Mouse (Mus musculus): Measurements from ENCODE around the gene Lsm4. TPM values are rescaled to one million over a fixed set of nuclear protein-coding genes. Genes with fewer than 3 reads are reported as not detected.

Lsm4 gene
- polyA plus RNA-seq, 1 experiment from 2014 or later, result 104 TPM

DNA sequence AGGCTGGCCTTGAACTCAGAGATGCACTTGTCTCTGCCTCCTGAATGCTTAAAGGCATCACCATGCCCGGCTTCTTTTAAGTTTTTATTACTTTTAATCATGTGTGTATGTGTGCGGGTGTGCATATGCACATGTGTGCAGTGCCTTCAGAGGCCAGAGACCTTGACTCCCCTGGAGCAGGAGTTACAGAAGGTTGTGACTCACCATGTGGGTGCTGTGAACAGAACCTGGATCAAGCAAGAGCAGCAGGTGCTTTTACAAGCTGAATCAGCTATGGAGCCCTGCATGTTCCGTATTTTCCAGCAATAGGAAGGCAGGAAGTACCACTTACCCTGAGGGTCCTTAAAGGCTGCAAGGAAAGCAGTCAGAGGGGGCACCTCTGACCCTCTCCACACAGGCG is 18.2 kb downstream of the Lsm4 start:
- 76% methylated on average over 4 of the region's 4 CpGs for WGBS (ENCODE audit: insufficient replicate concordance)
- no peak overlapping the region for H3K9ac ChIP-seq (ENCODE audit: low read depth, low read length)
- no peaks in the 10 kb centered on the region for H3K36me3 ChIP-seq (ENCODE audit: control insufficient read depth, insufficient read depth)
- no peak overlapping the region for H3K27ac ChIP-seq (ENCODE audit: low read length)
- no peak overlapping the region for H3K4me3 ChIP-seq (ENCODE audit: low read depth, low read length)
- H3K4me2 ChIP-seq (ENCODE audit: low read depth, low read length), result no peak overlapping the region
- H3K4me1 ChIP-seq (ENCODE audit: control insufficient read depth, low read depth, low read length), result peaks cover 26% of the 10 kb centered on the region
- no peaks in the 10 kb centered on the region for H3K9me3 ChIP-seq (replicated peaks; ENCODE audit: control insufficient read depth, low read length)
- H3K27me3 ChIP-seq (ENCODE audit: control insufficient read depth, insufficient read depth, low read depth, low read length), result peaks cover 2% of the 10 kb centered on the region; the same call in 1 of the 2 replicates
- no peak for ATAC-seq (ENCODE audit: low read depth)

DNA sequence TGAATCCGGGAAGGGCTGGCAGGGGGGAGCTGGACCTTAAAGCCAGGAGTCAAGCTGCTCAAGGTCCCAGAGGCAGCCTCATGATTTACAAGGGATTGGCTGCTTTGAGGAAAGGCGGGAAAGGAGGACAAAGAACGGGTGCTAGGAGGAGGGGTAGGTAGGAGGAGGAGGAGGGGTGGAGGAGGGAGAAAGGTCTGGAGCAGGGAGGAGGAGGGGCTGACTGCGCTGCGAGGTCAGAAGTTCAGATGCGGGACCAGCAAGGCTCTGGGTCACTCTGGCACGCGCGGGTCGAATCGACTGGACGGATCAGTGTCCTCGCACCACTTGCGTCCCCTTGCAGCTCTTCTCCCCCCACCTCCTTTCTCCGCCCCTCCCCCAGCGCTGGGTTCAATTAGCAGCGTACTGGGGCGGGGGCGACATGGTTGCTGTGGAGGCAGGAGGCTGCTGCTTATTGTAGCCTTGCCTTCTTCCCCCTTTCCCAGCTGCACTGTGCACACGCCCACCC is 18.7 kb downstream of the Lsm4 start:
- Histone ChIP-seq H3K4me2 (ENCODE audit: low read depth, low read length) (peak overlapping the region; percentile 38), H3K4me3 (ENCODE audit: low read depth, low read length) (no peak overlapping the region), H3K9me3 (replicated peaks; ENCODE audit: control insufficient read depth, low read length) (no peaks in the 10 kb centered on the region), H3K27me3 (ENCODE audit: control insufficient read depth, insufficient read depth, low read depth, low read length) (peaks cover 2% of the 10 kb centered on the region; the same call in 1 of the 2 replicates), H3K27ac (ENCODE audit: low read length) (no peak overlapping the region), H3K4me1 (ENCODE audit: control insufficient read depth, low read depth, low read length) (peaks cover 31% of the 10 kb centered on the region), H3K36me3 (ENCODE audit: control insufficient read depth, insufficient read depth) (no peaks in the 10 kb centered on the region), H3K9ac (ENCODE audit: low read depth, low read length) (no peak overlapping the region)
- 12% methylated on average over 20 of the region's 20 CpGs for WGBS (ENCODE audit: insufficient replicate concordance)
- no peak for ATAC-seq (ENCODE audit: low read depth)

DNA sequence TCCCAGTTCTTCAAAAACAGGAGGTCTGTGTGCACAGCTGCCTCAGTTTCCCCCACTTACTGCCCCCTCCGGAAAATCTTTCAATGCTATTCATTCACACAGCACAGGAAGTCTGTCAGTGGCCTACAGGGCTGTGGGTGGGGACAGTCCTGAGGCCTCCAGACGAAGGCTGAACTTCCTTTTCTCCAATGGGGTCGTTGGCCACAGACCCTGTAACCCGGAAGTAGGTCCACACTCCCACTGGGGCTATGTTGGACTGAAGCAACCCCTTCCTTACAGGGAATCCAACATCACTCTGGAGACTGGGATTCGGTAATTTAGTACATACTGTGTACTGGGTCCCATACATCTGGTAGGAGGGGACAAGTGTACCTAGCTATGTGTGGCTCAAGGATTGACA is 20.6 kb downstream of the Lsm4 start:
- Histone ChIP-seq H3K4me3 (ENCODE audit: low read depth, low read length) (no peak overlapping the region), H3K27ac (ENCODE audit: low read length) (no peak overlapping the region), H3K9ac (ENCODE audit: low read depth, low read length) (no peak overlapping the region), H3K9me3 (replicated peaks; ENCODE audit: control insufficient read depth, low read length) (no peaks in the 10 kb centered on the region), H3K4me1 (ENCODE audit: control insufficient read depth, low read depth, low read length) (peaks cover 46% of the 10 kb centered on the region), H3K36me3 (ENCODE audit: control insufficient read depth, insufficient read depth) (no peaks in the 10 kb centered on the region), H3K4me2 (ENCODE audit: low read depth, low read length) (no peak overlapping the region), H3K27me3 (ENCODE audit: control insufficient read depth, insufficient read depth, low read depth, low read length) (peaks cover 2% of the 10 kb centered on the region; the same call in 1 of the 2 replicates)
- WGBS (ENCODE audit: insufficient replicate concordance), result 24% methylated on average over 5 of the region's 5 CpGs
- ATAC-seq (ENCODE audit: low read depth), result no peak

DNA sequence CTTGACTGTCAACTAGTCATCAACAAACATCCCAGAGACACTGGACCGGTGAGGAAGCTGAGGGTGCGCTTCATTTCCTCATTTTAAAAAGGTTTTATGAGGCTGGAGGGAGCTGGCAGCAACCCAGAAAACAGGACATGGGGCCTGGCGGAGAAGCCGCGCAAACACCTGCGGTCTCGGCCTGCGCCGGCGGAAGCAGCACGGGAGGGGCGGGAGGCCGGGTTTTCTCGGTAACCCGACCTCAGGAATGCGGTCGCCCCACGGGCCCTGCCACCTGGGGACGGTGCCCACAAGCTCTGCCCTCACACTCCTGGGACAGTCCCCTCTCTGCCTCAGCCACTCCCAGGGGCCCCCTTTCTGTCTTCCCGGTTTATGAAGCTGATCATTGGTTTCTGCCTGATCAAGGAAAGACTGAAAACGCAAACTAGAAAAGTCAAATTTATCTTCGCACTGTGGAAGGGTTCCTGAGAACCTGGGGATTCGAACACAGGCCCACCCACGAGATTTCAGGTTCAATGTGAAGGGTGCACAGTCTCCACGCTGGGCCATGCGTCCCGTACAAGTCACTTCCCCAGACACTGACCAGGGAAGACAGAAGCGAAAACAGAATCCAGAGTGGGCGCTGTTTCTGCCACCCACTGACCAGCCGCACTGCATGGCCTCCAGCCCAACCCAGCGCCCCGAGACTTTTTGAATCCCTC is 22.4 kb downstream of the Lsm4 start:
- Histone ChIP-seq H3K27ac (ENCODE audit: low read length) (peak overlapping the region; percentile 94), H3K27me3 (ENCODE audit: control insufficient read depth, insufficient read depth, low read depth, low read length) (peaks cover 2% of the 10 kb centered on the region; the same call in 1 of the 2 replicates), H3K9me3 (replicated peaks; ENCODE audit: control insufficient read depth, low read length) (no peaks in the 10 kb centered on the region), H3K4me1 (ENCODE audit: control insufficient read depth, low read depth, low read length) (peaks cover 46% of the 10 kb centered on the region), H3K36me3 (ENCODE audit: control insufficient read depth, insufficient read depth) (no peaks in the 10 kb centered on the region), H3K4me2 (ENCODE audit: low read depth, low read length) (peak overlapping the region; percentile 84), H3K4me3 (ENCODE audit: low read depth, low read length) (peak overlapping the region; percentile 35; the same call in 1 of the 2 replicates), H3K9ac (ENCODE audit: low read depth, low read length) (peak overlapping the region; percentile 78)
- 16% methylated on average over 32 of the region's 32 CpGs for WGBS (ENCODE audit: insufficient replicate concordance)
- no peak for ATAC-seq (ENCODE audit: low read depth)

DNA sequence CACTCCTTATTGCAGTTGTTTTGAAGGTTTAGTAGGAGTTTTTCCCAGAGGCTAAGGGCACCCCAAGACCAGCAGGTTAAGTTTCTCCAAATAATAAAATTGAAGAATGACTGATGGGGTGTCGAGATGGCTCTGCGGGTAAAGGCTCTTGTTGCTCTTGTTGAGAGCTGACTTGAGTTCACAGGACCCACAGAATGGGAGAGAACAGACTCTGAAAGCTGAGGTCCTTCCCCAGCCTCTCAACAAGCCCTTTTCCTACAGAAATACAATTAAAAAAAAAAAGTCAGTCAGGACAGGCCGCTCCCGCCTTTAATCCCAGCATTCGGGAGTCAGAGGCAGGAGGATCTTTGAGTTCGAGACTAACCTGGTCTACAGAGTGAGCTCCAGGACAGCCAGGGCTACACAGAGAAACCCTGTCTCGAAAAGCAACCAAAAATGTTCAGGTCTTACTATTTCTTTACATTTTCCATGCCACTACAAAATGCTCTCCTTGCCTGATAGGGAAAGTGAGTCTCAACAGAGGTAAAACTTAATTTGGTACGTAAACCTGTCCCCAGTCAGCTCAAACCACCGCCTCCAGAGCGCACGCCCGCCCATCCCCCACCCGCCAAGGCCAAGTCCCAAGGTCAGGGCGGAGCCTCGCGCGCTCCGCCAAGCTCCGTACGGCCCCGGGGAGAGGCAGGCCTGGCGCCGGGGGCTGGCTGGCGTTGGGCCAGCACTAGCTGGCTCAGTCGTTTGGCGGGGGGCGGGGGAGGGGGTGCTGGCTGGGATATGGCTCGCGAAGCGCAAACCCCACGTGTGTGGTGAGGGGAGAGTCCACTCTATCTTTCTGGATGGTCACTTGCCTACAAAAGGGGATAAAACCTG is 23.2 kb downstream of the Lsm4 start:
- 3% methylated on average over 31 of the region's 31 CpGs for WGBS (ENCODE audit: insufficient replicate concordance)
- no peaks in the 10 kb centered on the region for H3K9me3 ChIP-seq (replicated peaks; ENCODE audit: control insufficient read depth, low read length)
- H3K27ac ChIP-seq (ENCODE audit: low read length), result peak overlapping the region; percentile 94
- peak overlapping the region; percentile 55 for H3K4me3 ChIP-seq (ENCODE audit: low read depth, low read length)
- peak overlapping the region; percentile 78 for H3K9ac ChIP-seq (ENCODE audit: low read depth, low read length)
- H3K4me2 ChIP-seq (ENCODE audit: low read depth, low read length), result peak overlapping the region; percentile 84
- no peaks in the 10 kb centered on the region for H3K36me3 ChIP-seq (ENCODE audit: control insufficient read depth, insufficient read depth)
- peak; percentile 35 for ATAC-seq (ENCODE audit: low read depth)
- H3K27me3 ChIP-seq (ENCODE audit: control insufficient read depth, insufficient read depth, low read depth, low read length), result peaks cover 2% of the 10 kb centered on the region; the same call in 1 of the 2 replicates
- H3K4me1 ChIP-seq (ENCODE audit: control insufficient read depth, low read depth, low read length), result peaks cover 54% of the 10 kb centered on the region

DNA sequence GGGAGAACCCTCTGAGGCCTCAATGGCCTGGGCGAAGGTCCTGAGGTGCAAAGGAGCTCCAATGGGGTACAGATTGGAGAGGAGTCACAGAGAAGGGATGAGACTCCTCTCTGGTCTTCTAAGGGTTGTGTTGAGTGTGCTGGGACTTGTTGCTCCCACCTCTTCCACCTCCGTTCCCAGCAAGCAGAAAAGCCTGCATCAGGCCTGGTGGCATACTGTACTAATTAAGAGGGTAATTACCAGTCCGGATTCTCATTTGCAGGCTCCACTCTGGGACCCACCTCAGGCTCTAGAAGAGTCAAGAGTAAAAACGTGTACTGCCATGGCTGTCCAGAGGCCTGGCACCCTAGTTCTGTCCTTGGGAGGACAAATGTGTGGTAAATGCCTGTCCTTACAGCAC is 23.9 kb downstream of the Lsm4 start:
- Histone ChIP-seq H3K4me1 (ENCODE audit: control insufficient read depth, low read depth, low read length) (peaks cover 58% of the 10 kb centered on the region), H3K27ac (ENCODE audit: low read length) (peak overlapping the region; percentile 94), H3K9ac (ENCODE audit: low read depth, low read length) (peak overlapping the region; percentile 78), H3K4me3 (ENCODE audit: low read depth, low read length) (peak overlapping the region; percentile 55), H3K9me3 (replicated peaks; ENCODE audit: control insufficient read depth, low read length) (no peaks in the 10 kb centered on the region), H3K4me2 (ENCODE audit: low read depth, low read length) (peak overlapping the region; percentile 84), H3K27me3 (ENCODE audit: control insufficient read depth, insufficient read depth, low read depth, low read length) (peaks cover 2% of the 10 kb centered on the region; the same call in 1 of the 2 replicates), H3K36me3 (ENCODE audit: control insufficient read depth, insufficient read depth) (no peaks in the 10 kb centered on the region)
- 53% methylated on average over 4 of the region's 4 CpGs for WGBS (ENCODE audit: insufficient replicate concordance)
- ATAC-seq (ENCODE audit: low read depth), result no peak

DNA sequence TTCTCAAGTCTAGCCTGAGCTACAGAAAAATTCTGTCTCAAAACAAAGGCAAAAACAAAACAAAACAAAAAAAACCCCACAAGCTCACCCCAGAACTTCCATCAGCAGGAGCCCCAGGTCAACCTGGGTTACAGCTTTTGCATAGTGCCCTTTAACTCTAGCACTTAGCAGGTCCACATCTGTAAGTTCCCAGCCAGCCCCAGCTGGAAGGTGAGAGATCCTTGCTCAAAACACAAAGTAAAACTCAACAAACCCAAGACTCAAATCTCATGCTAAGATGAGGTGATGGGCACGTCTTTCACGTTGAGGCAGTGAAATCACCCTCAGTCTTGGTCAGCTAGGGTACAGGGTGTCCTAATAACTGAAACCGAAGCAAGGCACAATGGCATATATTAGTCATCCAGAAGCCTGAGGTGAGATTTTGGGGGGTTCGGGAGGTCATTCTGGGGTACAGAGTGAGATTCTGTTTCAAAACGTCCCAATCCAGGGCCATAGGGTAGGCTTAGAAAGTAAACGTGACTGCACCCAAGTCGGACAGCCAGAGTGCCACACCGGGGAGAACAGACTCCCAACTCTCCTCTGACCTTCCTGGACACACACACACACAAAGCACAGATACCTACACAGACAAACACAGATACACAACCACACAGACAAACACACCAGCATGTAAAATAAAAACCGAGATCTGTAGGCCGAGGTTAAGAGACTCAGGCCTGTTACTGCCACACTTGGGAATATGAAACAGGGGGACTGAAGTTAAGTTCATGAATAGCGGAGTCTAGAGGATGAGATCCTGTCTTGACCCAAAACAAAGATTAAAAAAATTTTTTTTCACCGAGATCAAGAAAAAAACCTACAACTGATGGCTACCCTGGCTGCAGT is 24.6 kb downstream of the Lsm4 start:
- no peak for ATAC-seq (ENCODE audit: low read depth)
- H3K36me3 ChIP-seq (ENCODE audit: control insufficient read depth, insufficient read depth), result no peaks in the 10 kb centered on the region
- 64% methylated on average over 12 of the region's 12 CpGs for WGBS (ENCODE audit: insufficient replicate concordance)
- H3K27ac ChIP-seq (ENCODE audit: low read length), result peak overlapping the region; percentile 94
- H3K27me3 ChIP-seq (ENCODE audit: control insufficient read depth, insufficient read depth, low read depth, low read length), result no peaks in the 10 kb centered on the region
- peak overlapping the region; percentile 69 for H3K4me2 ChIP-seq (ENCODE audit: low read depth, low read length)
- H3K4me3 ChIP-seq (ENCODE audit: low read depth, low read length), result peak overlapping the region; percentile 88
- peaks cover 55% of the 10 kb centered on the region for H3K4me1 ChIP-seq (ENCODE audit: control insufficient read depth, low read depth, low read length)
- peak overlapping the region; percentile 78 for H3K9ac ChIP-seq (ENCODE audit: low read depth, low read length)
- H3K9me3 ChIP-seq (replicated peaks; ENCODE audit: control insufficient read depth, low read length), result no peaks in the 10 kb centered on the region

DNA sequence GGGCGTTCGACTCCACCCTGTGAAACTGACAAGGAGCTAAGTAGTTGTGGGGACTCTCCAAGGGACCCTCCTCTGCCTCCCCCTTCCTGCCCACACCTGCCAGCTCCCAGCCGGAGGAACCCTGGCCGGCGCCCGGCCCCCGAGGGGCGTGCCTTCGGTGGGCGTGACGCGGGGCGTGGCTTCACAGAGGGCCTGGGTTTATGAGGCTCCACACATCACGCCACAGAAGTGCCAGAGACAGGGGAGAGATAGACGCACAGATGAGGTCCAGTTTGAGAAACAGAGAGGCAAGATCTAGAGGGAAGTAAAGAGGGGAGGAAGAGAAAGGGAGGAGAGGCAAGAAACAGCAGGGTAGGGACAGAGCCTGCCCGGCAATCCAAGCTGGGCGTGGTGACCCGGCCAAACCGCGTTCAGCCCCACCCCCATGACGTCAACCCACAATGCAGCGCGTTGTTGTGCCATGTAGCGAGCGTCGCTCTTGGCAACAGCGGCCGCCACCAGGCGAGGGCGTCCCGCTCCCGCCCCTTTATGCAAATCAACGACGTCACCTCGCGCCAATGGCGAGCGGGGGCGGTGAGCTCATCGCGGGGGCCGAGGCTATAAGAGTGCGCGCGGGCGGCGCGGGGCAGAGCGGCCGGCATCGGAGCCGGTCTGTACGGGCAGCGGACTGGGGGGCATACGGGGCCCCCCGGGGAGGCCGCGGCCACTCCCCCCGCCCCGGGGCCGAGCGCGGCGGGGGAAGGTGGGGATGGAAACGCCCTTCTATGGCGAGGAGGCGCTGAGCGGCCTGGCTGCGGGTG is 25.5 kb downstream of the Lsm4 start, which contains the start of gene Jund:
Jund (plus strand) TSS at position 640 of the 800 bp plus-strand sequence.
- H3K4me2 ChIP-seq (ENCODE audit: low read depth, low read length), result peak within 1 kb of the TSS; percentile 99
- no peaks in the 10 kb centered on the region for H3K36me3 ChIP-seq (ENCODE audit: control insufficient read depth, insufficient read depth)
- peak within 1 kb of the TSS; percentile 88 for H3K4me3 ChIP-seq (ENCODE audit: low read depth, low read length)
- no peaks in the 10 kb centered on the region for H3K27me3 ChIP-seq (ENCODE audit: control insufficient read depth, insufficient read depth, low read depth, low read length)
- under 1% methylated on average over 64 of the region's 69 CpGs for whole genome bisulfite sequencing (ENCODE audit: insufficient replicate concordance)
- H3K9me3 ChIP-seq (replicated peaks; ENCODE audit: control insufficient read depth, low read length), result no peaks in the 10 kb centered on the region
- H3K9ac ChIP-seq (ENCODE audit: low read depth, low read length), result peak within 1 kb of the TSS; percentile 98
- H3K27ac ChIP-seq (ENCODE audit: low read length), result peak within 1 kb of the TSS; percentile 98
- ATAC-seq (ENCODE audit: low read depth), result peak; percentile 86
- H3K4me1 ChIP-seq (ENCODE audit: control insufficient read depth, low read depth, low read length), result peaks cover 55% of the 10 kb centered on the region

Data from liver, embryonic 16.5 days (tissue).